Mouse (Mus musculus): ENCODE measurements at regions not wholly inside any gene's neighbourhood (a gene's known extent, or its start where the extent isn't known, plus 50 kb on each side); places are given as distances from the start of the nearest gene placed in this dataset.
"Not testable (repeated sequence)": the region's sequence is repeated elsewhere in the genome, so short reads cannot be mapped to it uniquely, and the experiment has no call there.

GRCm38 (mm10) chr11:16602947-16603346 is 94.7 kb upstream of the Sec61g start:
- ATAC-seq (ENCODE audit: insufficient read depth, low FRiP score), result no peak
- 85% methylated on average over 3 of the region's 3 CpGs for WGBS

GRCm38 (mm10) chr11:16606435-16607214 is 98.3 kb upstream of the Sec61g start:
- Histone ChIP-seq H3K4me1 (ENCODE audit: control insufficient read depth, insufficient read depth, low read length) (no peaks in the 10 kb centered on the region), H3K4me2 (ENCODE audit: low read depth, low read length) (no peak overlapping the region), H3K4me3 (replicated peaks; ENCODE audit: low read length) (no peak overlapping the region), H3K27me3 (ENCODE audit: control insufficient read depth, insufficient read depth, low read length) (no peaks in the 10 kb centered on the region), H3K27ac (ENCODE audit: low read length) (no peak overlapping the region), H3K9ac (ENCODE audit: low read length) (no peak overlapping the region), H3K9me3 (replicated peaks; ENCODE audit: control insufficient read depth, low read length) (no peaks in the 10 kb centered on the region), H3K36me3 (ENCODE audit: control insufficient read depth, insufficient read depth, low read length) (no peaks in the 10 kb centered on the region)
- WGBS, result 72% methylated on average over 7 of the region's 7 CpGs
- no peak for ATAC-seq (ENCODE audit: insufficient read depth, low FRiP score)

More at GRCm38 (mm10) chr11:16602947-16603346, 94.7 kb upstream of the Sec61g start:
- H3K4me2 ChIP-seq (ENCODE audit: low read depth, low read length), result no peak overlapping the region
- no peaks in the 10 kb centered on the region for H3K36me3 ChIP-seq (ENCODE audit: control insufficient read depth, insufficient read depth, low read length)
- H3K27me3 ChIP-seq (ENCODE audit: control insufficient read depth, insufficient read depth, low read length), result no peaks in the 10 kb centered on the region
- no peak overlapping the region for H3K9ac ChIP-seq (ENCODE audit: low read length)
- no peak overlapping the region for H3K4me3 ChIP-seq (replicated peaks; ENCODE audit: low read length)
- no peaks in the 10 kb centered on the region for H3K9me3 ChIP-seq (replicated peaks; ENCODE audit: control insufficient read depth, low read length)
- H3K27ac ChIP-seq (ENCODE audit: low read length), result no peak overlapping the region
- no peaks in the 10 kb centered on the region for H3K4me1 ChIP-seq (ENCODE audit: control insufficient read depth, insufficient read depth, low read length)

GRCm38 (mm10) chr11:16607900-16608422 is 99.7 kb upstream of the Sec61g start:
- not testable (repeated sequence) for H3K36me3 ChIP-seq (ENCODE audit: control insufficient read depth, insufficient read depth, low read length); H3K9ac ChIP-seq (ENCODE audit: low read length); H3K9me3 ChIP-seq (replicated peaks; ENCODE audit: control insufficient read depth, low read length); H3K4me2 ChIP-seq (ENCODE audit: low read depth, low read length); H3K4me1 ChIP-seq (ENCODE audit: control insufficient read depth, insufficient read depth, low read length); H3K27ac ChIP-seq (ENCODE audit: low read length); H3K27me3 ChIP-seq (ENCODE audit: control insufficient read depth, insufficient read depth, low read length); ATAC-seq (ENCODE audit: insufficient read depth, low FRiP score); H3K4me3 ChIP-seq (replicated peaks; ENCODE audit: low read length)
- 85% methylated on average over 3 of the region's 3 CpGs for WGBS

- no peak overlapping the region for H3K4me3 ChIP-seq (replicated peaks; ENCODE audit: low read length)
- no peak for ATAC-seq (ENCODE audit: insufficient read depth, low FRiP score)
- H3K4me1 ChIP-seq (ENCODE audit: control insufficient read depth, insufficient read depth, low read length), result no peaks in the 10 kb centered on the region
- H3K4me2 ChIP-seq (ENCODE audit: low read depth, low read length), result no peak overlapping the region
- H3K36me3 ChIP-seq (ENCODE audit: control insufficient read depth, insufficient read depth, low read length), result no peaks in the 10 kb centered on the region
- no peak overlapping the region for H3K9ac ChIP-seq (ENCODE audit: low read length)
- 54% methylated on average over 2 of the region's 2 CpGs for WGBS
- no peaks in the 10 kb centered on the region for H3K9me3 ChIP-seq (replicated peaks; ENCODE audit: control insufficient read depth, low read length)
- H3K27me3 ChIP-seq (ENCODE audit: control insufficient read depth, insufficient read depth, low read length), result no peaks in the 10 kb centered on the region
- no peak overlapping the region for H3K27ac ChIP-seq (ENCODE audit: low read length)
Measured at GRCm38 (mm10) chr11:16611741-16612140, 103.5 kb upstream of the Sec61g start.

GRCm38 (mm10) chr11:16612524-16612923 is 104.2 kb upstream of the Sec61g start:
- no peak overlapping the region for H3K4me2 ChIP-seq (ENCODE audit: low read depth, low read length)
- H3K4me3 ChIP-seq (replicated peaks; ENCODE audit: low read length), result no peak overlapping the region
- H3K4me1 ChIP-seq (ENCODE audit: control insufficient read depth, insufficient read depth, low read length), result no peaks in the 10 kb centered on the region
- ATAC-seq (ENCODE audit: insufficient read depth, low FRiP score), result no peak
- no peaks in the 10 kb centered on the region for H3K9me3 ChIP-seq (replicated peaks; ENCODE audit: control insufficient read depth, low read length)
- H3K9ac ChIP-seq (ENCODE audit: low read length), result no peak overlapping the region
- no peak overlapping the region for H3K27ac ChIP-seq (ENCODE audit: low read length)
- no peaks in the 10 kb centered on the region for H3K36me3 ChIP-seq (ENCODE audit: control insufficient read depth, insufficient read depth, low read length)
- H3K27me3 ChIP-seq (ENCODE audit: control insufficient read depth, insufficient read depth, low read length), result no peaks in the 10 kb centered on the region
- WGBS, result 65% methylated on average over 3 of the region's 3 CpGs

- no peaks in the 10 kb centered on the region for H3K36me3 ChIP-seq (ENCODE audit: control insufficient read depth, insufficient read depth, low read length)
- no peak overlapping the region for H3K27ac ChIP-seq (ENCODE audit: low read length)
- no peak overlapping the region for H3K4me3 ChIP-seq (replicated peaks; ENCODE audit: low read length)
- H3K27me3 ChIP-seq (ENCODE audit: control insufficient read depth, insufficient read depth, low read length), result no peaks in the 10 kb centered on the region
- no peak overlapping the region for H3K4me2 ChIP-seq (ENCODE audit: low read depth, low read length)
- 86% methylated on average over 1 of the region's 1 CpGs for WGBS
- no peak overlapping the region for H3K9ac ChIP-seq (ENCODE audit: low read length)
- H3K9me3 ChIP-seq (replicated peaks; ENCODE audit: control insufficient read depth, low read length), result no peaks in the 10 kb centered on the region
- H3K4me1 ChIP-seq (ENCODE audit: control insufficient read depth, insufficient read depth, low read length), result no peaks in the 10 kb centered on the region
- ATAC-seq (ENCODE audit: insufficient read depth, low FRiP score), result no peak
Measured at GRCm38 (mm10) chr11:16619736-16620135, 111.5 kb upstream of the Sec61g start.

GRCm38 (mm10) chr11:16623694-16624093 is 115.4 kb upstream of the Sec61g start:
- no peaks in the 10 kb centered on the region for H3K4me1 ChIP-seq (ENCODE audit: control insufficient read depth, insufficient read depth, low read length)
- ATAC-seq (ENCODE audit: insufficient read depth, low FRiP score), result no peak
- 71% methylated on average over 2 of the region's 2 CpGs for WGBS

GRCm38 (mm10) chr11:16627294-16628085 is 119.2 kb upstream of the Sec61g start:
- WGBS, result 77% methylated on average over 7 of the region's 7 CpGs
- H3K4me3 ChIP-seq (replicated peaks; ENCODE audit: low read length), result no peak overlapping the region
- H3K4me1 ChIP-seq (ENCODE audit: control insufficient read depth, insufficient read depth, low read length), result no peaks in the 10 kb centered on the region
- no peak overlapping the region for H3K27ac ChIP-seq (ENCODE audit: low read length)
- no peaks in the 10 kb centered on the region for H3K36me3 ChIP-seq (ENCODE audit: control insufficient read depth, insufficient read depth, low read length)
- ATAC-seq (ENCODE audit: insufficient read depth, low FRiP score), result no peak
- no peaks in the 10 kb centered on the region for H3K9me3 ChIP-seq (replicated peaks; ENCODE audit: control insufficient read depth, low read length)
- H3K9ac ChIP-seq (ENCODE audit: low read length), result no peak overlapping the region
- H3K4me2 ChIP-seq (ENCODE audit: low read depth, low read length), result no peak overlapping the region
- H3K27me3 ChIP-seq (ENCODE audit: control insufficient read depth, insufficient read depth, low read length), result no peaks in the 10 kb centered on the region

More at GRCm38 (mm10) chr11:16623694-16624093, 115.4 kb upstream of the Sec61g start:
- no peak overlapping the region for H3K9ac ChIP-seq (ENCODE audit: low read length)
- H3K9me3 ChIP-seq (replicated peaks; ENCODE audit: control insufficient read depth, low read length), result no peaks in the 10 kb centered on the region
- H3K4me3 ChIP-seq (replicated peaks; ENCODE audit: low read length), result no peak overlapping the region
- H3K4me2 ChIP-seq (ENCODE audit: low read depth, low read length), result no peak overlapping the region
- H3K27ac ChIP-seq (ENCODE audit: low read length), result no peak overlapping the region
- H3K27me3 ChIP-seq (ENCODE audit: control insufficient read depth, insufficient read depth, low read length), result no peaks in the 10 kb centered on the region
- no peaks in the 10 kb centered on the region for H3K36me3 ChIP-seq (ENCODE audit: control insufficient read depth, insufficient read depth, low read length)

Data from stomach, embryonic 16.5 days (tissue).